Mouse (Mus musculus) CH12.LX (cell line): ENCODE data around the gene Pak1ip1. TPM values are rescaled to one million over a fixed set of nuclear protein-coding genes. Genes with fewer than 3 reads are reported as not detected.

Source experiments
- DNase-seq: peaks from one replicate; pipeline ENCODE4 v3.0.0-alpha.2; 2013; ENCODE audit errors: extremely low read depth
- H3K27ac ChIP-seq: 2 replicates; pipeline ENCODE4 v1.5.1; 2012; ENCODE audit warnings: low read depth, mild to moderate bottlenecking, control low read depth, moderate library complexity; ENCODE audit not compliant: insufficient read depth
- H3K27me3 ChIP-seq: replicated peaks from 2 replicates; pipeline ENCODE3; 2012; ENCODE audit warnings: inconsistent platforms
- H3K36me3 ChIP-seq, 2 experiments: replicated peaks in 1 of 2; 2 replicates each; pipeline versions ENCODE3 to v1.6.1; 2012; ENCODE audit warnings: inconsistent platforms in 1 of 2, low read length in 1 of 2, mild to moderate bottlenecking in 1 of 2, mixed read lengths in 1 of 2, moderate library complexity in 1 of 2; ENCODE audit not compliant: control insufficient read depth in 1 of 2, insufficient read depth in 1 of 2
- H3K4me1 ChIP-seq, 2 experiments: 2 replicates each; pipeline ENCODE4 v1.6.1; 2012; ENCODE audit warnings: inconsistent platforms in 1 of 2, moderate library complexity in 1 of 2; ENCODE audit not compliant: insufficient read depth in 2 of 2, control insufficient read depth in 1 of 2
- H3K4me2 ChIP-seq: 2 replicates; pipeline ENCODE4 v1.6.1; 2012; ENCODE audit warnings: low read depth, mild to moderate bottlenecking, control low read depth; ENCODE audit not compliant: poor library complexity, insufficient read depth, severe bottlenecking
- H3K4me3 ChIP-seq, 3 experiments: fragments of 150-350 bp in 1 of 3; sonication (generic) in 1 of 3; replicated peaks in 1 of 3; 2 replicates each; pipeline versions ENCODE3 to v1.5.1; 2011 to 2012; ENCODE audit warnings: low read depth in 2 of 3, low read length in 2 of 3, mild to moderate bottlenecking in 2 of 3, moderate library complexity in 2 of 3, control low read depth in 1 of 3, improper control_type of control experiment in 1 of 3, inconsistent platforms in 1 of 3, mixed read lengths in 1 of 3; ENCODE audit not compliant: poor library complexity in 1 of 3
- H3K79me2 ChIP-seq: replicated peaks from 2 replicates; pipeline ENCODE4 v1.6.1; 2012; ENCODE audit warnings: mild to moderate bottlenecking, moderate library complexity; ENCODE audit not compliant: control insufficient read depth, poor library complexity, insufficient read depth, severe bottlenecking; ENCODE audit errors: extremely low read depth
- H3K9ac ChIP-seq: 2 replicates; pipeline ENCODE4 v1.6.1; 2012; ENCODE audit warnings: low read depth, mild to moderate bottlenecking, control low read depth, moderate library complexity; ENCODE audit not compliant: insufficient read depth
- H3K9me3 ChIP-seq: replicated peaks from 2 replicates; pipeline ENCODE3; 2012; ENCODE audit warnings: low read length, inconsistent platforms, mixed read lengths
- BHLHE40 ChIP-seq: IDR thresholded peaks from 2 replicates; pipeline ENCODE4 v1.6.1; 2011; ENCODE audit warnings: mild to moderate bottlenecking, low read depth, low read length, improper control_type of control experiment
- CHD1 ChIP-seq: IDR thresholded peaks from 2 replicates; pipeline ENCODE4 v1.6.1; 2012; ENCODE audit warnings: low read depth, low read length, improper control_type of control experiment, inconsistent platforms
- E2F4 ChIP-seq: IDR thresholded peaks from 2 replicates; pipeline ENCODE4 v1.6.1; 2011; ENCODE audit warnings: low read depth, low read length, improper control_type of control experiment; ENCODE audit not compliant: insufficient replicate concordance
- EP300 ChIP-seq: IDR thresholded peaks from 2 replicates; pipeline ENCODE4 v1.6.1; 2011; ENCODE audit warnings: low read length, improper control_type of control experiment
- HCFC1 ChIP-seq: IDR thresholded peaks from 2 replicates; pipeline ENCODE4 v1.6.1; 2012; ENCODE audit warnings: low read depth, mild to moderate bottlenecking, inconsistent platforms, low read length, improper control_type of control experiment
- MAFK ChIP-seq: IDR thresholded peaks from 2 replicates; pipeline ENCODE4 v1.6.1; 2011; ENCODE audit warnings: low read length, improper control_type of control experiment; ENCODE audit not compliant: insufficient replicate concordance
- MXI1 ChIP-seq: IDR thresholded peaks from 2 replicates; pipeline ENCODE4 v1.6.1; 2011; ENCODE audit warnings: mild to moderate bottlenecking, low read depth, low read length, improper control_type of control experiment
- MYC ChIP-seq: IDR thresholded peaks from 2 replicates; pipeline ENCODE4 v1.6.1; 2011; ENCODE audit warnings: low read depth, mild to moderate bottlenecking, improper control_type of control experiment, low read length
- NELFE ChIP-seq: IDR thresholded peaks from 2 replicates; pipeline ENCODE4 v1.6.1; 2011; ENCODE audit warnings: low read depth, low read length, improper control_type of control experiment
- NRF1 ChIP-seq: IDR thresholded peaks from 2 replicates; pipeline ENCODE4 v1.6.1; 2014; ENCODE audit warnings: low read depth, mild to moderate bottlenecking, inconsistent platforms, low read length, improper control_type of control experiment, moderate library complexity
- POLR2AphosphoS2 ChIP-seq: IDR thresholded peaks from 2 replicates; pipeline ENCODE4 v1.6.1; 2011; ENCODE audit warnings: low read depth, low read length, improper control_type of control experiment
- RCOR1 ChIP-seq: conservative IDR thresholded peaks from 2 replicates; pipeline ENCODE4 v1.6.1; 2012; ENCODE audit warnings: low read depth, mild to moderate bottlenecking, inconsistent platforms, low read length, improper control_type of control experiment
- SIN3A ChIP-seq: IDR thresholded peaks from 2 replicates; pipeline ENCODE4 v1.6.1; 2012; ENCODE audit warnings: low read length, improper control_type of control experiment, inconsistent platforms
- SMC3 ChIP-seq: IDR thresholded peaks from 2 replicates; pipeline ENCODE4 v1.6.1; 2011; ENCODE audit warnings: low read depth, low read length, improper control_type of control experiment
- TCF12 ChIP-seq: IDR thresholded peaks from 2 replicates; pipeline ENCODE4 v1.6.1; 2014; ENCODE audit warnings: low read depth, mild to moderate bottlenecking, inconsistent platforms, low read length, improper control_type of control experiment
- USF1 ChIP-seq: IDR thresholded peaks from 2 replicates; pipeline ENCODE4 v1.6.1; 2014; ENCODE audit warnings: low read depth, mild to moderate bottlenecking, inconsistent platforms, low read length, improper control_type of control experiment
- ZC3H11A ChIP-seq: IDR thresholded peaks from 2 replicates; pipeline ENCODE4 v1.6.1; 2012; ENCODE audit warnings: low read depth, mild to moderate bottlenecking, inconsistent platforms, low read length, improper control_type of control experiment
- ZMIZ1 ChIP-seq: IDR thresholded peaks from 2 replicates; pipeline ENCODE4 v1.6.1; 2012; ENCODE audit warnings: low read depth, mild to moderate bottlenecking, inconsistent platforms, low read length, improper control_type of control experiment
- ZNF384 ChIP-seq: IDR thresholded peaks from 2 replicates; pipeline ENCODE4 v1.6.1; 2012; ENCODE audit warnings: low read depth, low read length, improper control_type of control experiment, inconsistent platforms
- dilution Hi-C: fragments of 300-500 bp; cut with MboI; formaldehyde crosslinking; loops from 2 replicates; pipeline ENCODE4 v1.14.3; 2020; ENCODE audit warnings: low sequenced_read_pairs; ENCODE audit not compliant: extremely low pct_unique_long_range_greater_than_20kb, extremely low pct_ligation_motif_present
- in situ Hi-C: fragments of 300-500 bp; cut with MboI; formaldehyde crosslinking; loops from 3 replicates; pipeline ENCODE4 v1.14.3; 2019; ENCODE audit warnings: low sequenced_read_pairs, low pct_ligation_motif_present, low pct_unique_long_range_greater_than_20kb, mixed read lengths
- polyA plus RNA-seq: library from polyadenylated mRNA; unstranded; fragments of >175 nt; gene quantifications from 2 replicates; pipeline ENCODE4 v1.2.1, GENCODE M21; 2012; ENCODE audit warnings: low read depth; ENCODE audit not compliant: insufficient read length
- total RNA-seq, 2 experiments: library from RNA; depleted of rRNA; stranded (reverse); fragments of 300-350 nt in 1 of 2; fragments of >200 nt in 1 of 2; gene quantifications; 2 replicates each; pipeline ENCODE4 v1.2.3; 2012 to 2014

The Pak1ip1 gene
- total and polyA plus RNA-seq, 3 experiments: 54.8 to 81.9 (median 66.1) TPM

GRCm38 (mm10) chr13:41018236-41018635, 17.4 kb downstream of the Pak1ip1 start:
- Histone ChIP-seq H3K4me2 (no peak overlapping the region), H3K36me3 (peaks cover 41 to 75% of the 10 kb centered on the region in 2 experiments), H3K27ac (no peak overlapping the region), H3K9ac (no peak overlapping the region), H3K9me3 (no peaks in the 10 kb centered on the region), H3K4me1 (peaks cover 3 to 30% of the 10 kb centered on the region in 2 experiments; a peak in 3 of 4 replicates), H3K27me3 (no peaks in the 10 kb centered on the region), H3K79me2 (peaks cover 17% of the 10 kb centered on the region), H3K4me3 (no peak overlapping the region)
- no peak for TF ChIP-seq RCOR1
- no peak for TF ChIP-seq EP300
- no peak for TF ChIP-seq NRF1
- no peak for TF ChIP-seq MYC
- TF ChIP-seq POLR2AphosphoS2: no peak
- no peak for TF ChIP-seq USF1
- no peak for TF ChIP-seq CHD1
- no peak for TF ChIP-seq MXI1
- TF ChIP-seq ZNF384: no peak
- no peak for TF ChIP-seq ZMIZ1
- no peak for TF ChIP-seq SMC3
- no peak for TF ChIP-seq MAFK
- TF ChIP-seq ZC3H11A: no peak
- dilution Hi-C loops: no loop called here
- DNase-seq: no peak
- in situ Hi-C loops: loop anchor here (25.0 kb wide), 2 partner anchors 219 to 569 kb away; partner anchors contain the start of gene Smim13

DNA sequence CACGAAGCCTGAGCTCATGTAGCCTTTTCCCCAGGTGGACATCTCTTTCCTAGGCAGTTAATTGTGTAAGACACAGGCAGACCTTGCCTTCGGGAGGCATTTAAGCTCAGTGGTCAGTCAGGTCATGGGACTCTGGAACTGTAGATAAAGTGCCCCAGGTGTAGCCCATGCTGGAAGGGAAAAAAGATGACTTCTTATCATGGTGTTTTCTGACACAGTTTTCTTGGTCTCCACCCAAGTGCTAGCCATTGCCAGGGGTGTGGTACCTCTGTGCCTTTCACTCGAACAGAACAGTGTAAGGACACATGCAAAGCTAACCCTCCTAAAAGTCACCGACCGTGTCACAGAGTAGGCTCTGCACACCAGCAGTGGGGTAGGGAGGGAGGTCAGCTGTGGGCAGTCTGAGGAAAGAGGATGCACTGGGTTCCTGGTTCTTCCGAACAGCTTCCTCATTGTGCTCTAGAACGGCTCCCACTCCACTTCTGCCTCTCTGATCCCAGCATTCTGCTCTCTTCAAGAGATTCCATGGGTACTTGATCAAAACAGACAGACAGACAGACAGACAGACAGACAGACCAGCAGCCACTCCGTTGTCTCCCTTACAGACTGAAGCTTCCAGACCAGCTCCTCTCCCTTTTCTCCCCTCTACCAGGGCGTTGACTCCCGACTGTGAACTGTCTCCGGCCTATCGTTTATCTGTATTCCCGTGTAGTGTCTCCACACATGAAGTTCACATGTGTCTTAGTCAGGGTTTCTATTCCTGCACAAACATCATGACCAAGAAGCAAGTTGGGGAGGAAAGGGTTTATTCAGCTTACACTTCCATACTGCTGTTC, 18.2 kb downstream of the Pak1ip1 start:
- peaks cover 42 to 78% of the 10 kb centered on the region in 2 experiments for H3K36me3 ChIP-seq
- H3K79me2 ChIP-seq: peaks cover 17% of the 10 kb centered on the region
- TF ChIP-seq HCFC1: no peak
- no peak for TF ChIP-seq RCOR1
- TF ChIP-seq NELFE: no peak
- no peak for TF ChIP-seq TCF12
- no peak for TF ChIP-seq E2F4
- no peak for TF ChIP-seq SIN3A
- TF ChIP-seq ZMIZ1: no peak
- TF ChIP-seq BHLHE40: no peak
- TF ChIP-seq, all 38 proteins: peak for 0
- Histone ChIP-seq H3K27me3 (no peaks in the 10 kb centered on the region), H3K4me3 (no peak overlapping the region), H3K27ac (no peak overlapping the region), H3K4me2 (no peak overlapping the region), H3K4me1 (peaks cover 3 to 30% of the 10 kb centered on the region in 2 experiments; a peak in 3 of 4 replicates), H3K9ac (no peak overlapping the region), H3K9me3 (no peaks in the 10 kb centered on the region)
- dilution Hi-C loops (no loop called here), in situ Hi-C loops (loop anchor here (25.0 kb wide), 2 partner anchors 218 to 568 kb away; partner anchors contain the start of gene Smim13)
- DNase-seq: no peak
